Mouse (Mus musculus): Measurements from ENCODE around the gene Mpzl1.

Mpzl1 gene

GRCm38 (mm10) chr1:165576005-165576404, 58.3 kb downstream of the Mpzl1 start:
- DNase-seq, result no peak

- DNase-seq, result no peak
These were observed 66.9 kb downstream of the Mpzl1 start for GRCm38 (mm10) chr1:165567466-165567865.

- no peak for DNase-seq
These were observed 69.1 kb downstream of the Mpzl1 start for GRCm38 (mm10) chr1:165565283-165565682.

- DNase-seq, result no peak
These were observed 75.3 kb downstream of the Mpzl1 start for GRCm38 (mm10) chr1:165559073-165559472.

GRCm38 (mm10) chr1:165556711-165557110, 77.6 kb downstream of the Mpzl1 start:
- no peak for DNase-seq
